Mouse (Mus musculus) C2C12 (cell line): Measurements from ENCODE around the gene Il3.

Source experiments
- CEBPB ChIP-seq: IDR thresholded peaks from one replicate; pipeline ENCODE4 v1.6.1; 2011; ENCODE audit warnings: low read depth, mild to moderate bottlenecking, control low read depth, moderate library complexity
- CTCF ChIP-seq: IDR thresholded peaks from one replicate; pipeline ENCODE4 v1.5.1; 2011; ENCODE audit not compliant: control insufficient read depth, insufficient read depth, insufficient read length
- FOSL1 ChIP-seq: IDR thresholded peaks from one replicate; pipeline ENCODE4 v1.8.0; 2011; ENCODE audit warnings: mild to moderate bottlenecking, low read length; ENCODE audit not compliant: poor library complexity, insufficient read depth, severe bottlenecking
- MAX ChIP-seq: IDR thresholded peaks from one replicate; pipeline ENCODE4 v1.6.1; 2011; ENCODE audit warnings: mild to moderate bottlenecking, control low read depth
- MYOD1 ChIP-seq: IDR thresholded peaks from one replicate; pipeline ENCODE4 v1.6.1; 2011; ENCODE audit warnings: low read depth; ENCODE audit not compliant: control insufficient read depth, insufficient read length
- MYOG ChIP-seq: IDR thresholded peaks from one replicate; pipeline ENCODE4 v1.6.1; 2011; ENCODE audit not compliant: control insufficient read depth, insufficient read length; ENCODE audit errors: extremely low read depth
- USF1 ChIP-seq: IDR thresholded peaks from one replicate; pipeline ENCODE4 v1.6.1; 2011; ENCODE audit warnings: low read depth, mild to moderate bottlenecking, control low read depth, moderate library complexity

GRCm38 (mm10) chr11:54219191-54219590, 47.9 kb downstream of the Il3 start:
- TF ChIP-seq MAX (no peak), CTCF (no peak), USF1 (no peak), CEBPB (no peak), MYOG (no peak), FOSL1 (no peak), MYOD1 (no peak)
